Mouse (Mus musculus): ENCODE data around the gene Commd1.

GRCm38 (mm10) chr11:22856371-22856965 is 125.7 kb downstream of the Commd1 start:
- no peak for TF ChIP-seq POLR2A (IDR thresholded peaks at IDR 0.05; ENCODE audit: control insufficient read depth in 1 of 2, insufficient read depth in 1 of 2, low read depth in 1 of 2, low read length in 2 of 2, poor library complexity in 1 of 2)
- no peak for TF ChIP-seq CTCF (IDR thresholded peaks at IDR 0.05 in 2 of 3, conservative IDR thresholded peaks at IDR 0.05 in 1 of 3; ENCODE audit: control insufficient read depth in 1 of 3, insufficient read depth in 1 of 3, low read depth in 2 of 3, low read length in 3 of 3, poor library complexity in 1 of 3, severe bottlenecking in 1 of 3)
- no peak for TF ChIP-seq EP300 (IDR thresholded peaks at IDR 0.05; ENCODE audit: low read depth in 1 of 2, low read length in 2 of 2)
